Mouse (Mus musculus): ENCODE measurements around the gene Suds3. TPM values are rescaled to one million over a fixed set of nuclear protein-coding genes. Genes with fewer than 3 reads are reported as not detected.

Gene Suds3
- 56.1 and 58.2 TPM in 2 replicates for polyA plus RNA-seq (2015; fragmentation: Nextera tagmentation; extraction: Ambion mirVana)

DNA sequence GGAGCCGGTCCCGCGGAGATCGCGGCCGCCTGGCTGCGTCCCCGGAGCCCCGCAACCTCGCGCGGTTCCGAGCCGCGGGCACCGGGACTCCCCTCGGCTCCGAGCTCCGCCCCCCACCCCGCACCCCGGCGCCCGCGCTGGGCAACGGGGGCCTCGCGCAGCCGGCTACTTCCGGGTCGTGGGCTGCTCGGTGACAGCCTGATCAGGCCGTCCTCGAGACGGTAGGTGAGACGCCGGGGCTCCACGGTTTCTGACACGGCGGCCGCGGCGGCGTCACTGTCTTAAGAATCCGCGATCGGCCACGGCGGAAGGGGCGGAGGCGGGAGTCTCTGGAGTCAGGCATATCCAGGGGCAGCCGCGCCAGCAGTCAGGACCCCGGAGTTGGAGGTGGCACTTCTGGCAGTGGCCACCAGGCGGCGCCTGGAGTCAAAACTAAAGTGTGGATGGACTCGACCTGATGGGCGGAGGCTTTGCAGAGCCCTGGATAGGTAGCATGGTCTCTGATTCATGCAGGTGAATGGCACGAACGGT lies at the start of gene Suds3:
Suds3 (minus strand) TSS at position 278 of the 531 bp plus-strand sequence.
- peak within 1 kb of the TSS; percentile 82 for H3K9ac ChIP-seq (ENCODE audit: low read length)
- peak; percentile 74 for ATAC-seq (replicated peaks; ENCODE audit: extremely low read depth, insufficient read depth, low FRiP score)
- no peaks in the 10 kb centered on the region for H3K27me3 ChIP-seq (ENCODE audit: control insufficient read depth, insufficient read depth, low read length)
- H3K4me2 ChIP-seq (ENCODE audit: low read depth, low read length), result peak within 1 kb of the TSS; percentile 88
- peaks cover 17% of the 10 kb centered on the region for H3K36me3 ChIP-seq (ENCODE audit: control insufficient read depth, insufficient read depth)
- peak within 1 kb of the TSS; percentile 81 for H3K27ac ChIP-seq (ENCODE audit: low read length)
- peaks cover 10% of the 10 kb centered on the region for H3K4me1 ChIP-seq (ENCODE audit: control insufficient read depth, insufficient read depth, low read length)
- under 1% methylated on average over 59 of the region's 59 CpGs for WGBS
- peak within 1 kb of the TSS; percentile 84 for H3K4me3 ChIP-seq (ENCODE audit: low read length)
- no peaks in the 10 kb centered on the region for H3K9me3 ChIP-seq (replicated peaks; ENCODE audit: control insufficient read depth, low read length)

DNA sequence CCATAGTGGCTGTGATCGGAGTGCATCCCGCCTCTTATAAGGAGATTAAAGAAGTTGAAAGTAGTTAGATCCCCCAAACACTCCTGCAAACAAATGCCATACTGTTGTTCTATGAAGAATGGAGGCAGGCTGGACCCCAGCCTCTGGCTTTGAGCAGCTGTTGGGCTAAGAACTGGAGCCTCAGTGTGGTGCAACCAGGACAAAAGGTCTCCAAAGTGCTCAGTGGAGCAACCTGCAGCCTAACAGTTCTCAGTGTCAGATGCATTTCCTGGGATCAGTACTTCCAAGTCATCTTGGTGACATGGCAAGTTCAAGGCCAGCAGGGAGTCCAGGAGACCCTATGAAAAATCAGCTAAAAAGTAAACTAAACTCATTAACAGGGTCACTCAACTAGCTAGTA lies 49.0 kb upstream of the Suds3 start:
- no peak overlapping the region for H3K4me2 ChIP-seq (ENCODE audit: low read depth, low read length)
- ATAC-seq (replicated peaks; ENCODE audit: extremely low read depth, insufficient read depth, low FRiP score), result no peak
- H3K9me3 ChIP-seq (replicated peaks; ENCODE audit: control insufficient read depth, low read length), result no peaks in the 10 kb centered on the region
- peaks cover 1% of the 10 kb centered on the region for H3K4me1 ChIP-seq (ENCODE audit: control insufficient read depth, insufficient read depth, low read length)
- no peaks in the 10 kb centered on the region for H3K27me3 ChIP-seq (ENCODE audit: control insufficient read depth, insufficient read depth, low read length)
- H3K27ac ChIP-seq (ENCODE audit: low read length), result no peak overlapping the region
- H3K9ac ChIP-seq (ENCODE audit: low read length), result no peak overlapping the region
- no peak overlapping the region for H3K4me3 ChIP-seq (ENCODE audit: low read length)
- H3K36me3 ChIP-seq (ENCODE audit: control insufficient read depth, insufficient read depth), result no peaks in the 10 kb centered on the region
- 96% methylated on average over 2 of the region's 2 CpGs for WGBS

DNA sequence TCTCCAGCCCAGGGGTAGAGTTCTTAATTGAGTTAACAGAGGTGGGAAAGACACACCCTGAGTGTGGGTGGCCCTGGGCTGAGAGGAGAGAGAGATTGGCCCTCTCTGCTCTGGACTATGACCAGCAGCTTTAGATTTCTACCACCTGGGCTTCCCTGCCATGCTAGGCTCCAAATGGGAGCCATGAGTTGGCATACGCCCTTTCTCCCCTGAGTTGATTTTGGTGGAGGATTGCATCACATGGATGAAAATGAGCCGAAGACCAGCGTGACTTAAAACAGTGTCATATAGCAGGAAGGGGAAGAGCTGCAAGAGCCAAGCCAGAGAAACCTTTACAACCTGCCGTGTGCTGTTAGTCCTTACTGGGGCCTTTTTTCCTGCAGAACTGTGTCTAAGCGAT lies 48.6 kb upstream of the Suds3 start:
- Histone ChIP-seq H3K9me3 (replicated peaks; ENCODE audit: control insufficient read depth, low read length) (no peaks in the 10 kb centered on the region), H3K36me3 (ENCODE audit: control insufficient read depth, insufficient read depth) (no peaks in the 10 kb centered on the region)
- no peak for ATAC-seq (replicated peaks; ENCODE audit: extremely low read depth, insufficient read depth, low FRiP score)

DNA sequence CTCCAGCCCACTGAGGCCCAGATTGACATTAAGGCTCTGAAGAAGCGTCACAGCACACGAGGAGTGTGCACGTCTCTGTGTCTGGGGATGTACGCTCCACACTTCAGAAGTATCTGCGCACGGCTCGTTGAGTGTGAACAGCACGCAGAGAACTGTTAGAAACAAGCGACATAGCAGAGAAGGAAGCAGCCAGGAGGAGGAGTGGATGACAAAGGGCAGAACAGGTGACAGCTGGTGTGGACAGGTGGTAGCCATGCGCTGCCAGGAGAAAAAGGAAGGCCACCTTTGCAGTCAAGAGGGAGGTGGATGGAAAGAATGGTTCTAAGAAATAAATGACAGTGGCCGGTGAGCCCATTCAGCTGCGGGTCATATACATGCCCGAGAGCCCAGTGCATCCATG lies 47.9 kb upstream of the Suds3 start:
- H3K27me3 ChIP-seq (ENCODE audit: control insufficient read depth, insufficient read depth, low read length), result no peaks in the 10 kb centered on the region
- no peaks in the 10 kb centered on the region for H3K9me3 ChIP-seq (replicated peaks; ENCODE audit: control insufficient read depth, low read length)
- ATAC-seq (replicated peaks; ENCODE audit: extremely low read depth, insufficient read depth, low FRiP score), result no peak
- H3K9ac ChIP-seq (ENCODE audit: low read length), result no peak overlapping the region
- no peak overlapping the region for H3K27ac ChIP-seq (ENCODE audit: low read length)
- 87% methylated on average over 13 of the region's 13 CpGs for whole genome bisulfite sequencing
- no peak overlapping the region for H3K4me3 ChIP-seq (ENCODE audit: low read length)
- no peaks in the 10 kb centered on the region for H3K36me3 ChIP-seq (ENCODE audit: control insufficient read depth, insufficient read depth)
- no peak overlapping the region for H3K4me2 ChIP-seq (ENCODE audit: low read depth, low read length)
- H3K4me1 ChIP-seq (ENCODE audit: control insufficient read depth, insufficient read depth, low read length), result peaks cover 5% of the 10 kb centered on the region

More for the DNA sequence above, 48.6 kb upstream of the Suds3 start:
- Histone ChIP-seq H3K9ac (ENCODE audit: low read length) (no peak overlapping the region), H3K4me1 (ENCODE audit: control insufficient read depth, insufficient read depth, low read length) (peaks cover 5% of the 10 kb centered on the region), H3K4me2 (ENCODE audit: low read depth, low read length) (no peak overlapping the region), H3K4me3 (ENCODE audit: low read length) (no peak overlapping the region), H3K27ac (ENCODE audit: low read length) (no peak overlapping the region), H3K27me3 (ENCODE audit: control insufficient read depth, insufficient read depth, low read length) (no peaks in the 10 kb centered on the region)
- WGBS, result 78% methylated on average over 5 of the region's 5 CpGs

DNA sequence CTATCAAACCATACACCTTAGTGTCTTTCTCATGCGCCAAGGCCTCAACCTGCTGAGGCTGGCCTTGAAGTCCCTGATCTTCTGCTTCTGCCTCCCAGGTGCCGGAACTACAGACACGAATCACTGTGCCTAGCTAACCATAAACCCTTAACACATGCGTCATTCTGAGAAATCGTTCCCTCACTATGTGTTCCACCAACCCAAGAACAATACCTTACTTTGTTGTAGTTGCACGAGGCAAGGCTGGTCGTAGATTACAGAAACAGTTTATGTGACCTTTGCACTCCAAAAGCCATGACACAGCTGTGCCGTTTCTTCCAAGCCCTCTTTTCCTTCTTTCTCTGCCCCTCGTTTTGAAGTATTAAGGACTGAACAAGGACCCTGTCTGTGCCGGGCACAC lies 44.6 kb upstream of the Suds3 start:
- no peaks in the 10 kb centered on the region for H3K9me3 ChIP-seq (replicated peaks; ENCODE audit: control insufficient read depth, low read length)
- H3K4me3 ChIP-seq (ENCODE audit: low read length), result no peak overlapping the region
- H3K9ac ChIP-seq (ENCODE audit: low read length), result no peak overlapping the region
- 67% methylated on average over 10 of the region's 10 CpGs for WGBS
- no peak overlapping the region for H3K4me2 ChIP-seq (ENCODE audit: low read depth, low read length)
- H3K36me3 ChIP-seq (ENCODE audit: control insufficient read depth, insufficient read depth), result no peaks in the 10 kb centered on the region
- H3K27me3 ChIP-seq (ENCODE audit: control insufficient read depth, insufficient read depth, low read length), result no peaks in the 10 kb centered on the region
- ATAC-seq (replicated peaks; ENCODE audit: extremely low read depth, insufficient read depth, low FRiP score), result no peak
- H3K4me1 ChIP-seq (ENCODE audit: control insufficient read depth, insufficient read depth, low read length), result peaks cover 5% of the 10 kb centered on the region
- H3K27ac ChIP-seq (ENCODE audit: low read length), result no peak overlapping the region

DNA sequence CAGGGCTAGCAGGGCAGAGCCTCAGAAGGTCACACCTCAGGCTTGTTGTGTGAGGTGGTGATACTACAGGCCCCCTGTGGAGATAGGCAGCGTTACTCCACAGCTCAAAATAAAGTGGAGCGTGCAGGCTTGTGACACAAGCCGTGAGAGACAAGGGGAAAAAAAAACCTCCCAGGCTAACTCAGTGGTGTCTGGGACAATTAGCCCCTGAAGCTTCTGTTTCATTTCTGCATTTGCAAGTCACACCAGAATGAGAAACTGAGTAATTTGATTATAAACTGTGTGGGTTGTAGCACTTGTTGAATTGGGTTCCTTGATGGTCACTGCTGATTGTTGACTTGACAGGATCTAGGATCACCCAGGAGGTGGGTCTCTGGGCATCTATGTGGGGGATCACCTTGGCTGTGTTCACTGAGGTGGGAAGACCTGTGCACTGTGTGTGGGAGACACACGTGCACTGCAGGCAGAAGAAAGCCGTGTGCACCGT lies 43.9 kb upstream of the Suds3 start:
- peak; percentile 72; the same call in 1 of the 2 replicates for ATAC-seq (replicated peaks; ENCODE audit: extremely low read depth, insufficient read depth, low FRiP score)
- peak overlapping the region; percentile 17; the same call in 1 of the 2 replicates for H3K9ac ChIP-seq (ENCODE audit: low read length)
- H3K27me3 ChIP-seq (ENCODE audit: control insufficient read depth, insufficient read depth, low read length), result no peaks in the 10 kb centered on the region
- H3K27ac ChIP-seq (ENCODE audit: low read length), result 0 out of 2 replicates have a peak overlapping the region, but pooled peaks have one; percentile 38
- H3K9me3 ChIP-seq (replicated peaks; ENCODE audit: control insufficient read depth, low read length), result no peaks in the 10 kb centered on the region
- H3K36me3 ChIP-seq (ENCODE audit: control insufficient read depth, insufficient read depth), result no peaks in the 10 kb centered on the region
- H3K4me2 ChIP-seq (ENCODE audit: low read depth, low read length), result no peak overlapping the region
- no peak overlapping the region for H3K4me3 ChIP-seq (ENCODE audit: low read length)
- WGBS, result 48% methylated on average over 6 of the region's 6 CpGs
- peaks cover 5% of the 10 kb centered on the region for H3K4me1 ChIP-seq (ENCODE audit: control insufficient read depth, insufficient read depth, low read length)

DNA sequence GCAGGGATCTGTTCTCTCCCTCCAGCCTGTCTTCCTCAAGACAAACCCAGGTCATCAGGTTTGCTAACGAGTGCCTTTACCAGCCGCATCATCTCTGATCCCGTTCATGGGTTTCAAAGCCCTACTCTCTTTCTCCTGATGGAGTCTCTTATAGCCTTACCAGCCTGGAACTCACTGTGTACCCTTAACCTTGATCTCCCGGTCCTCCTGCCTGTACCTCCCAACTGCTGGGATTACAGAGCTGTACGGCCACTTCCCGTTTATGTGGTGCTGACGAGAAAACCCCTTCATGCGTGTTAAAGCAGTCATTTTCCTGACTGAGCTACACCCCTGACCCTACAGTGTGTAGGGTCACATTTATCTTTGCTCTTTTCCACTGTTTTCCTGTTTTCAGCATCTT lies 43.4 kb upstream of the Suds3 start:
- Histone ChIP-seq H3K9ac (ENCODE audit: low read length) (no peak overlapping the region), H3K9me3 (replicated peaks; ENCODE audit: control insufficient read depth, low read length) (no peaks in the 10 kb centered on the region), H3K27me3 (ENCODE audit: control insufficient read depth, insufficient read depth, low read length) (no peaks in the 10 kb centered on the region), H3K4me1 (ENCODE audit: control insufficient read depth, insufficient read depth, low read length) (peaks cover 5% of the 10 kb centered on the region), H3K4me3 (ENCODE audit: low read length) (no peak overlapping the region), H3K36me3 (ENCODE audit: control insufficient read depth, insufficient read depth) (no peaks in the 10 kb centered on the region), H3K27ac (ENCODE audit: low read length) (no peak overlapping the region), H3K4me2 (ENCODE audit: low read depth, low read length) (no peak overlapping the region)
- no peak for ATAC-seq (replicated peaks; ENCODE audit: extremely low read depth, insufficient read depth, low FRiP score)
- 50% methylated on average over 8 of the region's 8 CpGs for WGBS

DNA sequence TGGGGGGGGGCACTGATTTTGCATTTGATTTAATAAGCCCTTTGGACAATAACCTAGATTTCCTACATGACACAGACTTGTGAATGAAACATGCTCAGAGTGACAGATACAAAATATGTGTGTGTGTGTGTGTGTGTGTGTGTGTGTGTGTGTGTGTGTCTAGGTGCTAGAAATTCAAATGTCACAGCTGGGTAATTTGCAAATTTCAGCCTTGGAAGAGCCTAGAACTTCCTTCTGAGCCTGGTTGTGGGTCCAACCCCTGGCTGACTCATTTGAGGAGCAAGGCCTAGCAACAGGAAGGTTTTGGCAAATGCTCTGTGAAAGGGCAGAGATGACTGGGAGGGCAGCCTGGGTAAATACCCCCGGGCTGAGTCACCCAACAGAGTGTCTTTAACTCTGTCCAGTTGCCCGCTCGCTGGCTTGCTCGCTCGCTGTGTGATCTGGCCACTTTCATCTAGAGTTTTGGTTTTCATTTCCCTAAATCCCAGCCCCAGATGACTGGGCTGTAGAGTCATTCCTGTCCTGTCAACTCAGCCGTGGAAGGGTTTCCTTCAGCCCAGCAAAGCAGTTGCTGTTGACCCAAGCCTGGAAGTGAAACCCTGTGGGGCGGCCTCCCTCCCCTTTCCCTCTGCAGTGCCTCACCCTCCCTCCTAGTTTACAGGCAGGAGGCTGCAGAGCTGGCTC lies 42.6 kb upstream of the Suds3 start:
- ATAC-seq (replicated peaks; ENCODE audit: extremely low read depth, insufficient read depth, low FRiP score), result no peak

DNA sequence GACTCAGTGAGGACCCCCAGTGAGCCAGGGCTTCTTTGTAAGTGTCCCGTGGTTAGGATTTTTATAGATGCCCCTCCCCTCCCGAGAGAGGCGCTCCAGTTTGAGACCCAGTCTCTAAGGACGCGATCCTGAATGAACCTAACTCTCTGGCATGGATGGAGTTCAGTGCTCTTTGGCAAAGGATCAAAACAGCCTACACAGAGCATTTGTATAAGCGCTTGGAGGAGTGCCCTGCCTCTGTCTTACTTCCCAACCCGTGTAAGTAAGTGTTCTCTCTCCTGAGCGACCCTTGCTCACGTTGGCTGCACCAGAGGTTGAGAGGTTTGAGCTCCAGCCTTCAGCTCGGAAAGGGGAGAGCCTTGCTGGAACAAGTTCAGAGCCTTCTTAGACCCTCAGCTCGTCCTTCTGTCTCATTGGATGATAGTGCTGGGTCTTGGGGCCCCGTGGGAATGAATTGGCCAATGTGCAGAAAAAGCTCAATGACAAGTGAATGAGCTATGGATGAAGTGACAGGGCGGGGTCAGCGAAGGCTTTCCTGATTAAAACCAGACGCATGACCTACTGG lies 37.7 kb upstream of the Suds3 start:
- Histone ChIP-seq H3K4me3 (ENCODE audit: low read length) (no peak overlapping the region), H3K4me2 (ENCODE audit: low read depth, low read length) (0 out of 2 replicates have a peak overlapping the region, but pooled peaks have one; percentile 5), H3K27me3 (ENCODE audit: control insufficient read depth, insufficient read depth, low read length) (no peaks in the 10 kb centered on the region), H3K27ac (ENCODE audit: low read length) (peak overlapping the region; percentile 8; the same call in 1 of the 2 replicates), H3K4me1 (ENCODE audit: control insufficient read depth, insufficient read depth, low read length) (no peaks in the 10 kb centered on the region), H3K36me3 (ENCODE audit: control insufficient read depth, insufficient read depth) (no peaks in the 10 kb centered on the region), H3K9me3 (replicated peaks; ENCODE audit: control insufficient read depth, low read length) (peaks cover 4% of the 10 kb centered on the region; the same call in 1 of the 2 replicates), H3K9ac (ENCODE audit: low read length) (no peak overlapping the region)
- ATAC-seq (replicated peaks; ENCODE audit: extremely low read depth, insufficient read depth, low FRiP score), result peak; percentile 55; the same call in 1 of the 2 replicates
- 58% methylated on average over 15 of the region's 15 CpGs for WGBS

More for the DNA sequence above, 42.6 kb upstream of the Suds3 start:
- Histone ChIP-seq H3K4me1 (ENCODE audit: control insufficient read depth, insufficient read depth, low read length) (peaks cover 5% of the 10 kb centered on the region), H3K9me3 (replicated peaks; ENCODE audit: control insufficient read depth, low read length) (no peaks in the 10 kb centered on the region), H3K9ac (ENCODE audit: low read length) (no peak overlapping the region), H3K4me3 (ENCODE audit: low read length) (no peak overlapping the region), H3K27me3 (ENCODE audit: control insufficient read depth, insufficient read depth, low read length) (no peaks in the 10 kb centered on the region), H3K36me3 (ENCODE audit: control insufficient read depth, insufficient read depth) (no peaks in the 10 kb centered on the region), H3K27ac (ENCODE audit: low read length) (no peak overlapping the region), H3K4me2 (ENCODE audit: low read depth, low read length) (no peak overlapping the region)
- 72% methylated on average over 7 of the region's 7 CpGs for WGBS
